Mouse (Mus musculus) limb, embryonic 15.5 days (tissue): ENCODE measurements around the gene Wrap73. TPM values are rescaled to one million over a fixed set of nuclear protein-coding genes. Genes with fewer than 3 reads are reported as not detected.
A peak's percentile ranks its signal among the peaks of the same experiment; 100 is the strongest.

ENCODE experiments used
- ATAC-seq: fragments of 200-750 bp; cut with Nextera tagmentation; 2 replicates; pipeline ENCODE4 v1.8.0; 2017; ENCODE audit warnings: low read depth, moderate TSS enrichment; ENCODE audit not compliant: insufficient number of reproducible peaks, low FRiP score, low TSS enrichment
- H3K27ac ChIP-seq: fragments of 300-500 bp; sonication (generic); 2 replicates; pipeline ENCODE4 v1.5.1; 2015; ENCODE audit warnings: moderate library complexity, mild to moderate bottlenecking, inconsistent platforms
- H3K27me3 ChIP-seq: fragments of 300-500 bp; sonication (generic); 2 replicates; pipeline ENCODE4 v1.6.1; 2015; ENCODE audit warnings: inconsistent platforms
- H3K36me3 ChIP-seq: fragments of 300-500 bp; sonication (generic); 2 replicates; pipeline ENCODE4 v1.6.1; 2015; ENCODE audit warnings: inconsistent platforms
- H3K4me1 ChIP-seq: fragments of 300-500 bp; sonication (generic); 2 replicates; pipeline ENCODE4 v1.6.1; 2015; ENCODE audit warnings: inconsistent platforms
- H3K4me2 ChIP-seq: fragments of 300-500 bp; sonication (generic); 2 replicates; pipeline ENCODE4 v1.6.1; 2015; ENCODE audit warnings: mild to moderate bottlenecking, inconsistent platforms
- H3K4me3 ChIP-seq: fragments of 300-500 bp; sonication (generic); 2 replicates; pipeline ENCODE4 v1.5.1; 2015; ENCODE audit warnings: mild to moderate bottlenecking, inconsistent platforms
- H3K9ac ChIP-seq: fragments of 300-500 bp; sonication (generic); 2 replicates; pipeline ENCODE4 v1.6.1; 2015; ENCODE audit warnings: inconsistent platforms
- H3K9me3 ChIP-seq: fragments of 300-500 bp; sonication (generic); 2 replicates; pipeline ENCODE4 v1.6.1; 2016; ENCODE audit warnings: inconsistent platforms
- WGBS: fragments of 180-500 bp; shearing (Covaris S2); methylation state at CpG from one replicate; pipeline ENCODE4 v1.1.7; 2015; 5-methylcytosine and 5-hydroxymethylcytosine counted together
- polyA plus RNA-seq: library from polyadenylated mRNA; unstranded; fragments of >200 nt; fragmentation: Nextera tagmentation; extraction: Ambion mirVana; gene quantifications from 2 replicates; pipeline ENCODE4 v1.2.1, GENCODE M21; 2015

The Wrap73 gene
- polyA plus RNA-seq, 1 experiment from 2014 or later = 38.5 TPM

DNA sequence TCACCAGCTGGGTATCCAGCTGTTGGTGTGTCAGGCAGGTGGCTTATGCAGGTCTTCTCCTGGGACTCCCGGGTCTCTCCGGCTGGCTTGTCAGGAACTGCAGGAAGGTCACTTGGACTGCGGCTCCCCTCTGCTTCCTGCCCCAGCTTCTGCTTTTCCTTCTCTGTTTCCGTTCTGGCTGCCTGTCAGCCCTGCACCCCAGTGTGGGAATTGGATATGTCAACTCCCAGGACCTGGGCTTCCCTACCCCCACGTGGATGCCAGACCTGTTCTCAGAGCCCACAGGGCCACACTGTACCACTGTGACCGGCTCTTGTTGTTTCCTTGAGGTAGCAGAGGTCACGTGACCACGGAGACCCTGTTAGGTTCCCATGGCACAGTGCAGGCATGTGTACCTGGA lies 46.8 kb downstream of the Wrap73 start:
- Histone ChIP-seq H3K36me3 (no peaks in the 10 kb centered on the region), H3K27me3 (no peaks in the 10 kb centered on the region), H3K4me3 (no peak overlapping the region), H3K4me1 (0 out of 2 replicates have a peak, but pooled peaks cover 7% of the 10 kb centered on the region), H3K4me2 (no peak overlapping the region), H3K9me3 (no peaks in the 10 kb centered on the region), H3K27ac (no peak overlapping the region), H3K9ac (no peak overlapping the region)
- WGBS = 76% methylated on average over 8 of the region's 8 CpGs
- ATAC-seq = no peak

DNA sequence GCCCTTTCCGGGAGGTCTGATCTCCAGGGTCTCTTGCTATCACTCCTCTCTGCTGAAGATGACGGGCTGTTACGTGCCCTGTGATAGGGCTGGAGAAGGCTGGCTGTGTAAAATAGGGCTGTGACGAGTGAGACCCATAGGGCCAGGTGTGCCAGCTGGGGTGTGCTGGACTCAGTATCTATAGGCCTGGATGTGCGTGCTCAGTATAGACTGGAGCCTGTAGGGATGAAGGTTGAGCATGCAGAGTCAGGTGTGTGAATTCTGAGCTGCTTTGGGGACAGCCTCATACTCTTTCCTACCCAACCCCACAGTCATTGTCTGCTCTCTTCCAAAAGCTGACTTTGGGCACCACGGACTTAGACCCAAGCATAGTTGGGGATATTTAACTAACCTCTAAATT lies 55.8 kb downstream of the Wrap73 start:
- 71% methylated on average over 6 of the region's 6 CpGs for WGBS
- H3K27ac ChIP-seq = no peak overlapping the region
- no peaks in the 10 kb centered on the region for H3K27me3 ChIP-seq
- no peak overlapping the region for H3K4me3 ChIP-seq
- H3K4me1 ChIP-seq = peaks cover 14% of the 10 kb centered on the region
- no peak overlapping the region for H3K9ac ChIP-seq
- no peak for ATAC-seq
- peaks cover 6% of the 10 kb centered on the region; the same call in 1 of the 2 replicates for H3K36me3 ChIP-seq
- no peak overlapping the region for H3K4me2 ChIP-seq
- no peaks in the 10 kb centered on the region for H3K9me3 ChIP-seq

DNA sequence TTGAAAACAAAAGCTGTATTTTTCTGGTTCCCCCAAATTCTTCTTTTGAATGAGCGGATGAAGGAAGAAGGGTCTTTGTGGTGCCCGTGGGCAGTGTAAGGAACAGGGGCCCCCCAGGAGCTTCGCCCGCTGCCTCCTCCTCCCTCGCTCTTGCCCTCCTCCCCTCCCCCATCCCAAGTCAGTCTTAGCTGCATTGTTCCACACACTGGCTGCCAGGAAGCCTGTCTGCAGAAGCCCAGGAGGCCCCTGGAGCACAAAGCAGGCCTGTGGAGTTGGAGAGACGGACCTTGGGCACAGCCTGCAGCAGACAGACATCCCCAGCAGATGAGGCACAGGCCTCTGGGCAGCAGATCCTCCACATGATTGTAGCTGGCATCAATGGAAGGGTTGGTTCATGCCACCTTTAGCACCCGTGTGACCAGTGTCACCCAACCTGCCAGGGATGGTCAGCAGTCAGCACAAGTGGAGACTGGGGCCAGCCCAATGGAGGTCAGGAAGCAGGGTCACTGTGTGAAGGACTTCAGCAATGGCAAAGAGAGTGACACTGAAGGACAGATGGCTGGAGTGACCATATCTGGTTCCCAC lies 56.3 kb downstream of the Wrap73 start:
- no peak overlapping the region for H3K9ac ChIP-seq
- H3K4me3 ChIP-seq = no peak overlapping the region
- H3K9me3 ChIP-seq = no peaks in the 10 kb centered on the region
- peak overlapping the region; percentile 63 for H3K27ac ChIP-seq
- peaks cover 14% of the 10 kb centered on the region for H3K4me1 ChIP-seq
- no peak overlapping the region for H3K4me2 ChIP-seq
- no peaks in the 10 kb centered on the region for H3K27me3 ChIP-seq
- ATAC-seq = 0 out of 2 replicates have a peak, but pooled peaks have one; percentile 45
- H3K36me3 ChIP-seq = peaks cover 6% of the 10 kb centered on the region; the same call in 1 of the 2 replicates
- 55% methylated on average over 7 of the region's 7 CpGs for WGBS

DNA sequence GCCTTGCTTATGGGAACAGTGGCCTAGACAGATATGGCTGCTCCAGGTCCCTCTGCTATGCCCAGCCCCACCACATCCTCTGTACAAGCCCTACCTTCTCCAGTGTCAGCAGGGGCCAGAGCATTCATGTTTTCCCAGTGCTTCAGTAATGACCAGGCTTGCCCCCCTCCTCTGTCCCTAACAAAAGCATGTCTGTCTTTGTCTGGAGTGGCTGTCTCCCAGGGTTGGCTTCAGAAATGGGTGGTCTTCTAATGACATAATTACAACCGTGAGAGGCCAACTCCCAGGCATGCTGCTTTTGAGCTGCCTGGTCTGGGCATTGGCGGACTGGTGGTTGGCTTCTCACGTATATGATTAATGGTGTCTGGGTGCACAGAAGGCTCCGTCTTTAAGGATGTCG lies 59.3 kb downstream of the Wrap73 start:
- H3K9ac ChIP-seq = no peak overlapping the region
- no peak overlapping the region for H3K4me3 ChIP-seq
- no peaks in the 10 kb centered on the region for H3K9me3 ChIP-seq
- H3K4me2 ChIP-seq = no peak overlapping the region
- no peak for ATAC-seq
- H3K27me3 ChIP-seq = no peaks in the 10 kb centered on the region
- no peaks in the 10 kb centered on the region for H3K36me3 ChIP-seq
- H3K27ac ChIP-seq = no peak overlapping the region
- H3K4me1 ChIP-seq = peaks cover 23% of the 10 kb centered on the region
- 62% methylated on average over 5 of the region's 5 CpGs for WGBS

GRCm38 (mm10) chr4:154204532-154204931 lies 62.4 kb downstream of the Wrap73 start:
- ATAC-seq = no peak

DNA sequence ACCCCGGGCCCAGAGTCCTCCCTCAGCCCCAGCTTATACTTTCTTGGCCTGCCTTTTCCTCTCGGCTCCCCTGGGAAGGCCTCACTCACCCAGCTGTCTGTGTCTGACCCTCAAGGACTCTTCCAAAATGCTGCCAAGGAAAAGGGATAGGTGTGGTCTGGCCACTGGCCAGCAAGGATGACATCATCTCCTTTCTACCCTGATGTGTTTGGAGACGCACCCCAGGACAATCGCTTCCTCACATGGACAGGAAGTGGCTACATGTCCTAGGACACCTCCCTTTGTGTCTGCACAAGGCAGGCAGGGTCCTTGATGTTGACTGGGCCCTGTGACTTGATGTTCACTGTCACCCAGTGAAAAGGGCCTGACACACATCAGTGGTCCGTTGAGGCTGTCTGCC lies 63.2 kb downstream of the Wrap73 start:
- no peak overlapping the region for H3K27ac ChIP-seq
- no peak for ATAC-seq
- peaks cover 25% of the 10 kb centered on the region for H3K4me1 ChIP-seq
- no peaks in the 10 kb centered on the region for H3K36me3 ChIP-seq
- no peak overlapping the region for H3K4me3 ChIP-seq
- H3K4me2 ChIP-seq = no peak overlapping the region
- 64% methylated on average over 5 of the region's 5 CpGs for WGBS
- H3K9me3 ChIP-seq = no peaks in the 10 kb centered on the region
- H3K27me3 ChIP-seq = no peaks in the 10 kb centered on the region
- H3K9ac ChIP-seq = no peak overlapping the region

More at GRCm38 (mm10) chr4:154204532-154204931, 62.4 kb downstream of the Wrap73 start:
- Histone ChIP-seq H3K9me3 (no peaks in the 10 kb centered on the region), H3K9ac (no peak overlapping the region), H3K4me1 (peaks cover 16% of the 10 kb centered on the region), H3K27ac (no peak overlapping the region), H3K4me2 (no peak overlapping the region), H3K4me3 (no peak overlapping the region), H3K36me3 (no peaks in the 10 kb centered on the region), H3K27me3 (no peaks in the 10 kb centered on the region)
- 71% methylated on average over 7 of the region's 7 CpGs for WGBS

DNA sequence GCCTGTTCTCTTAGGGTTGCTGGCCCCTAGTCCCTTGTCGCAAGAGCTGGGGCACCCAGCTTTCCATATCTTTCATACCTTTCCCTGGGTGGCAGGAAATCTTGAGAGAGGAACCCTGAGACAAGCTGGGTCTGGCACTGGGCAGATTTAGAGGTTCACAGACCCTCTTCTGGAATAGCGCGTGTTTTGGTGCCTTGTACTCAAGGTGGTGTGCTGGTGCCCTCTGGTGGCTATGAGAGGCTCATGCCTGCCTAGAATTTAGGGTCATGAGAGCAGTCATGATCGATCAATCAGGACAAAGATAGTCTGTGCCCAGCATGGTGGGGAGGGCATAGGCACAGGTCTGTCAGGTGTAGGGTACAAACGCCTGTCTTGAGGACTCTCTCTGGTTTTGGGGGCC lies 65.1 kb downstream of the Wrap73 start:
- Histone ChIP-seq H3K9ac (no peak overlapping the region), H3K4me1 (peaks cover 40% of the 10 kb centered on the region), H3K4me2 (no peak overlapping the region), H3K36me3 (no peaks in the 10 kb centered on the region), H3K27ac (no peak overlapping the region), H3K27me3 (no peaks in the 10 kb centered on the region), H3K9me3 (no peaks in the 10 kb centered on the region), H3K4me3 (no peak overlapping the region)
- ATAC-seq = no peak
- WGBS = 11% methylated on average over 5 of the region's 5 CpGs

DNA sequence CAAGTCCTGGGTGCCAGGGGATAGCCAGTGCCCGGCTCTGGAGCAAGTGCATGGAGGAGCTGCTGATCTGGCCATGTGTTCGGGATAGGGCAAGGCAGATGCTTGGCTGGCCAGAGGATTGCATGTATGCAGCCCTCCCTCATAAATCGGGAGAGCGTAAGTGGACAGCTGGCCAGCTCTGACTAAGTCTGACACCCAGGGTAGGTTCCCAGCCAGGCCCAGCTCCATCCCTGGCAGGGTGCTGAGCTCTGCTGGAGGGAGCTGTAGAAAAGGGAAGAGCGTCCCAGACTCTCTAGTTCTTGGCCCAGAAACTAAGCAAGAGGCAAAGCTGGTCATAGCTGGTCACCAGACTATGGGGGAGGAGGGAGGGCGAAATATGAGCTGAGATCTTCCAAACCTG lies 66.9 kb downstream of the Wrap73 start:
- H3K4me3 ChIP-seq = no peak overlapping the region
- peak overlapping the region; percentile 68 for H3K27ac ChIP-seq
- no peak for ATAC-seq
- H3K4me2 ChIP-seq = no peak overlapping the region
- no peaks in the 10 kb centered on the region for H3K27me3 ChIP-seq
- H3K4me1 ChIP-seq = peaks cover 58% of the 10 kb centered on the region
- H3K36me3 ChIP-seq = no peaks in the 10 kb centered on the region
- 53% methylated on average over 6 of the region's 6 CpGs for WGBS
- H3K9me3 ChIP-seq = no peaks in the 10 kb centered on the region
- H3K9ac ChIP-seq = no peak overlapping the region

DNA sequence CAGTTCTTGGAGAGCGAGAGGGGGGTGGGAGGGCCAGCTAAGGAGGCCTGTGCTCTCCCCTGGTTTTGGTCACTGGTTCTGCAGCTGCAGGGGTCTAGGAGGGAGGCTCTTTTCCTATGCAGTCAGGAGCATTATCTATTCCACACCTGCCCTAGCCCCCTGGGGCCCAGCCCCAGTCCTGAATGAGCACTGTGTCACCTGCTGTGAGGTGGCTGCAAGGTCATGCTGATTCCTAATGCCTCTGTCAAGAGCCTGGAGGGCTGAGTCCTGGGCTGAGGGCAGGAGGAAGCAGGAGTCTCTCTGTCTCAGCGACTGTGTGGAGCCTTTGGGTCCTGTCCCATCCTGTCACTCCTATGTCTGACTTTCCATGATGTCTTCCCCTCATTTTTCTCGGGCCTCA lies 67.7 kb downstream of the Wrap73 start:
- H3K4me3 ChIP-seq = no peak overlapping the region
- no peak overlapping the region for H3K4me2 ChIP-seq
- H3K9ac ChIP-seq = 0 out of 2 replicates have a peak overlapping the region, but pooled peaks have one; percentile 18
- 22% methylated on average over 3 of the region's 3 CpGs for WGBS
- H3K4me1 ChIP-seq = peaks cover 57% of the 10 kb centered on the region
- no peaks in the 10 kb centered on the region for H3K9me3 ChIP-seq
- no peaks in the 10 kb centered on the region for H3K27me3 ChIP-seq
- H3K27ac ChIP-seq = peak overlapping the region; percentile 68
- no peaks in the 10 kb centered on the region for H3K36me3 ChIP-seq
- no peak for ATAC-seq

- no peaks in the 10 kb centered on the region for H3K9me3 ChIP-seq
- WGBS = 58% methylated on average over 13 of the region's 13 CpGs
- ATAC-seq = no peak
- peaks cover 57% of the 10 kb centered on the region for H3K4me1 ChIP-seq
- H3K36me3 ChIP-seq = no peaks in the 10 kb centered on the region
- no peak overlapping the region for H3K4me3 ChIP-seq
- no peaks in the 10 kb centered on the region for H3K27me3 ChIP-seq
- H3K9ac ChIP-seq = no peak overlapping the region
- H3K4me2 ChIP-seq = no peak overlapping the region
- peak overlapping the region; percentile 57 for H3K27ac ChIP-seq
Measured at GRCm38 (mm10) chr4:154211459-154211858, 69.3 kb downstream of the Wrap73 start.

DNA sequence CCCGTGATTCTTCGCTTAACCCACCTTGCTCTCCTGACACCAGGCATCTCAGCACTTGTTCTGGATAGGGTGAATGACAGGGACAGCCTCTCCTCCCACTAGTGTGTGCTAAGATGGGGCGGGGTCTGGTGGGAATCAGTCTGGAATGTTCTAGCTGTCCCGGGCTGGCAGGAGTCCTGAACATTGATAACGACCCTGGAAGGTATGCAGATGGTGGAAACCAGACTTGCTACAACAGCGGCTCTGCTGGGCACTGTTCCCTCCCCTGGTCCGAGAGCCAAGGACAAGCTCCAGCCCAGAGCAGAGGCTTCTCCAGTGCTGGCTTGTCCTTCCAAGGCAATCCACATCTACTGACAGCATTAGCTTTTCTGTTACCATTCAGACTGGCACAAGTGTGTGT lies 71.4 kb downstream of the Wrap73 start:
- no peak for ATAC-seq
- Histone ChIP-seq H3K27me3 (no peaks in the 10 kb centered on the region), H3K9me3 (no peaks in the 10 kb centered on the region), H3K36me3 (no peaks in the 10 kb centered on the region), H3K27ac (peak overlapping the region; percentile 82), H3K4me2 (no peak overlapping the region), H3K4me3 (no peak overlapping the region), H3K9ac (no peak overlapping the region), H3K4me1 (peaks cover 73% of the 10 kb centered on the region)
- WGBS = 33% methylated on average over 7 of the region's 7 CpGs

- 7% methylated on average over 5 of the region's 5 CpGs for WGBS
- Histone ChIP-seq H3K4me3 (no peak overlapping the region), H3K27me3 (no peaks in the 10 kb centered on the region), H3K4me1 (peaks cover 73% of the 10 kb centered on the region), H3K9ac (no peak overlapping the region), H3K27ac (peak overlapping the region; percentile 82), H3K9me3 (no peaks in the 10 kb centered on the region), H3K4me2 (no peak overlapping the region), H3K36me3 (no peaks in the 10 kb centered on the region)
- no peak for ATAC-seq
Measured at GRCm38 (mm10) chr4:154214075-154214474, 71.9 kb downstream of the Wrap73 start.
